Mouse (Mus musculus) c-Kit-positive CD71-positive TER-119-positive erythroid progenitor cells, embryonic 14.5 days (primary cell): ENCODE results near the gene Gm49373.
A peak's percentile ranks its signal among the peaks of the same experiment; 100 is the strongest.
"Not testable (repeated sequence)": the region's sequence is repeated elsewhere in the genome, so short reads cannot be mapped to it uniquely, and the experiment has no call there.

ENCODE experiments used
- DNase-seq: peaks from one replicate; pipeline ENCODE4 v3.0.0-alpha.2; 2013; ENCODE audit warnings: low spot score

Gm49373 gene

DNA sequence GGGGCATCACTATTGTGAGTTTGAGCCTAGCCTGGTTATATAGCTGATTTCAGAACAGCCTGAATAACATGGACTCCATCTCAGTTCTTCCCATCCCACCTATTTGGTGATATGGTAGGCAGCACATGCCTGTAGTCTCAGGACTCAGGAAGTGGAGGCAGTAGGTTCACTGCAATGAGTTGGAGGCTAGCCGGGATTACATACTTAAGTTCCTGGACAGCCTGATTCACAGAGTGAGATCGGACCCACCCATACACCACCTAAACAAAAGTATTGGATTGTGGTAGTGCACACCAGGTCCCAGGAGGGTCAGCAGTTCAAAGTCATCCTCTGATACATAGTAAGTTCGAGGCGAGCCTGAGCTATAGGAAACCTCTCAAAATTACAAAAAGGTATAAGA is 255 bp downstream of the Gm49373 start:
- DNase-seq, result peak; percentile 30

DNA sequence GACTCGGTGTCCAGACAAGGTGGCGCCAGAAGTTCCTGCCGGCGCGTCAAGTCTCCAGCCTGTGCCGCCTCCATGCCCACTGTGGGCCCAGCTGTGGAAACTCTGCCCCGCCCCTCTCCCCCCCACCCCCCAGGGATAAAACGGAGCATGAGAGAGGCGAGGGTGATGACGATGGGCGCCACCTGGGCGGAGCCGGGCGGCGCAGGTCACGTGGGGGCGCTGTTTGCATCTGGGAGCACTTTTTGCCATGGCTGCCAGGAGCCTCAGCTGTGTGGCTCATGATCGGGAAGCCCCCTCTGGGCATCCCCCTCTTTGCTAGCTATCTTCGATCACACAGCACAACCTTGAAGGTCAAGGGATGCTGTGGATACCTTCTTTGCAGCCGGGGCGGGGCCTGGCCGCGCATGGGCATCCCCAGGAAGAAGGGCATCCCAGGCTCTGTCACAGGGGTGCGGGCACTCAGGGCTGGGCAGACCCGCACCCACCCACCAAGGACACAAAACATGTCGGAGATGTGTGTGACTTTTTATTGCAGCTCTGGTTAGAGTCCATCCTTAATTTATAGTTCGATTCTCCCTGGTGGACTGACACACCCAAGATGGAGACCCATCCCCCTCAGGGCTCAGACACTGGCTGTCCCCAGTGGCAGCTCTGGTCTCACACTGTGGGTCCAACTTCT is 5.8 kb downstream of the Gm49373 start, which contains the start of gene Zglp1:
Gene Zglp1 (minus strand): TSS at position 88 of the 679 bp plus-strand sequence.
- no peak for DNase-seq

DNA sequence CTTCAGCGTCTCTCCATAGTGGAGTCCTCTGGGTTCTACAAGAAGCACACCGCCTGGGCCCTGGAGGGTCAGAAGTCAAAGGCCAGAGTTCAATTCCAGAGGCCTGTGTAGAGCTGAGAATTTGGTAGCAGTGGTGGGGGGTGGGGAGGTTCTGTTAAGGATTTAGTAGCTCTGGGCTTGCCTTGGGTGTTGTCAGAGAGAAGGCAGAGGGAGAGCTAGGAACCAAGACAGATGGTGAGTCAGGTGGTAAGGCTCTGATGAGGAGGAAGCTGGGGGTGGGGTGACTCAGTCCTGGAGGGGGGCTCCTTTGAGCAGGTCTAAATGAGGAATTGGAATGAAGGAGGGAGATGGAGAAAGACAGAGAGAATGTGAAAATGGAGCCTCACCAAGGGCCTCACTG is 10.0 kb downstream of the Gm49373 start:
- no peak for DNase-seq

DNA sequence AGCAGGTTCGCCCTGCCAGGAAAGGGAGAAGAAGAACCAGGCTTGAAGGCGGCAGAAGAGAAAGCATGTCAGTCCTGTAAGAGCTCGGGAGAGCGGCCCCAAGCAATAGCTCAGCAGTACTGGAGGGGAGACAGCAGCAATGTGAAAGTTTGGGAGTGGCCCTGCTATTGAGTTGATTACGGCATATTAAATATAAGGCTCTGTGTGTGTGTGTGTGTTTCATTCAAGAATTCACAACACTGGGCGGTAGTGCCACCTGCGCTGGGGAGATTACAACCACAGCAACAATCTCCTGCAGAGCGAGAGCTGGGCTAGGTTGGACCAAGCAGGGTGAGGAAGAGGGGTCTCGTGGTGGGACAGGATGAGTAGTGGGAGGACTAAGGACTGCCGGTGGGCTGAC is 21.3 kb downstream of the Gm49373 start:
- DNase-seq, result no peak

DNA sequence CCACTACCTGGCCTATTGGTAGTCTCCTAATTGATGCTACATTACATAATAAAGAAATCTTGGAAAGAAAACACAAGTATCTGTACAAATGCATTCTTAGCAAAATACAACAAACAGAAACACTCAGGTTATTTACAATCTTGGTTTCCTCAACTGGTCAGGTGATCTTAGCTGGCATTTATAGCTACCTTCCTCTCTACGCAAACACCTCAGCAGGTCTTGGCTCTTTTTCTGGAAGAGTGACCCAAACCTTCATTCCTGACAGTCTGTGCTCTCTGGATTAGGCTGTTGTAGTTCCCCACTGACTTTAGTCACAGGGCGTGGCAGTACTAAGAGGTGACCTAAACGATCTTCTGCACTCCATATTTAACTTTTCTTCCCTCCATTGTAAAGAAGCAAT is 27.7 kb downstream of the Gm49373 start:
- DNase-seq, result no peak

DNA sequence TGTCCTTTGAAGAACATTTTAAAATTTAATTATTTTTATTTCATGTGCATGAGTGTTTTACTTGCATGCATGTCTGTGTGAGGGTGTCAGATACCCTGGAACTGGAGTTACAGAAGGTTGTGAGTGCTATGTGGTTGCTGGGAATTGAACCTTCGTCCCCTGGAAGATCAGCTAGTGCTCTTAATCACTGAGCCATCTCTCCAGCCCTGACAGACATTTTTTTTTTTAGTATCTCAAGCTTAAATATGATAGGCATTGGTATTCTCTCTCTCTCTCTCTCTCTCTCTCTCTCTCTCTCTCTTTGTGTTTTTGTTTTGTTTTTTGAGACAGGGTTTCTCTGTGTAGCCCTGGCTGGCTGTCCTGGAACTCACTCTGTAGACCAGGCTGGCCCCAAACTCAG is 28.1 kb downstream of the Gm49373 start:
- not testable (repeated sequence) for DNase-seq

DNA sequence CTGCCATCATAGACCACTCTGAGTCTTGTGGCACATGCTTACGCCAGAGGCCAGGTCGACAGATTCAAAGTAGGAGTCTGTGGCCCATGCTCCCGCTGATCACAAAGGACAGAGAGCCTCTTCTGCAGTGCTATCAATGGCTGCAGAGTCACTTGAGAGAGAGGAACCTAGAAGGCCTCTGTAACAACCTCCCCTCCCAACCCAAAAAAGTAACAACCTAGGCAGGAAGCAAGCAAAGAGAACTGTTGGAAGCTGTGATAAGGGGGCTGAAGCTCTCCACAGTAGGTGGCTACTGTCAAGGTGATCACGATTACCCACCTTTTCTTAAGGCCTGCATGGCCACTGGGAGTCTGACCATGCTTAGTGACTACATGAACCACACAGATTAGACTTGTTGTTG is 29.3 kb downstream of the Gm49373 start:
- DNase-seq, result no peak

DNA sequence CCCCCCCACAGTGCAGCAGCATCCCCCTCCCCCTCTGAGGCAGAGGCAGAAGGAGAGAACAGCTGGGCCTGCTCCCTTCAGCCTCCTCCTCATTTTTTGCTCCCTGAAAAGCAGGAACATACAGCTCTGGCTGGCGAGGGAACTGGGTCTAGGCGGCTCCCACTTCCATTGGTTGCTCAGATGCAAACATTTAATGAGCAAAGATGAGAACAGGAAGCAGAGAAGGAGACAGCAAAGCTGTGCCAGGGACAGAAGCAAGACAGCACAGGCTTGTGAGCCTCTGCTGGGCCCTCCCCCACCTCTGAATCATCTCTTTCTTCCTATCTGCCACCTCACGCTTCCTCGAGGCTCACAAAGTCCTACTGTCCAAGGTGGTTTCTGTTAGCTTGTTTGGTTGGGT is 31.6 kb downstream of the Gm49373 start:
- DNase-seq, result no peak

DNA sequence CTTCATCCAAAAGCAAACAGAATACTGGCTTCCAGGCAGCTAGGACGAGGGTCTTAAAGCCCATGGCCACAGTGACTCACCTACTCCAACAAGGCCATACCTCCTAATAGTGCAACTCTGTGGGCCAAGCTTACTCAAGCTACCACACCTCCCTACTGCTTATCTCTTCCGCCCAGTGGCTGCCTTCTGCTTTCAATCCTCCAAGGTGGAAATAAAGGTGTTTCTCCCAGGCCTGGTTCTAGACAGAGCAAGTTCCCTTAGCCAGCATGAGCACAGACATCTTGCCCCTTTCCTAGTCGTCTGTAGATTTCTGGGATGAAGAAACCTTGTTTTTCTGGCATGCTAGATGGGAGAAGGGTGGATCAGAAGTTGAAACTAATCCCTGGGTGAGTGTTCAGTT is 33.1 kb downstream of the Gm49373 start:
- DNase-seq, result peak; percentile 50

DNA sequence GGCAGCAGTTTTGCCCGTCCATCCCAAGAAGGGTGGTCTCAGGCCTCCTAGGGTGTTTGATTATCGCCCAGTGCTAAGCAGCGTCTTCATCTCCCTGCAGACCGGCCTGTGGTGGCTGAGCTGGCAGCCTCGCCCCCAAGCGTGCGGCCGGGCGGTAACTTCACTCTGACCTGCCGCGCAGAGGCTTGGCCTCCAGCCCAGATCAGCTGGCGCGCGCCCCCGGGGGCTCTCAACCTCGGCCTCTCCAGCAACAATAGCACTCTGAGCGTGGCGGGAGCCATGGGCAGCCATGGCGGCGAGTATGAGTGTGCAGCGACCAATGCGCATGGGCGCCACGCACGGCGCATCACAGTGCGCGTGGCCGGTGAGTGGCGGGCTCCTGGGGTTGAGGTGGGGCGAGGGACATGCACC is 35.4 kb downstream of the Gm49373 start:
- DNase-seq, result no peak

DNA sequence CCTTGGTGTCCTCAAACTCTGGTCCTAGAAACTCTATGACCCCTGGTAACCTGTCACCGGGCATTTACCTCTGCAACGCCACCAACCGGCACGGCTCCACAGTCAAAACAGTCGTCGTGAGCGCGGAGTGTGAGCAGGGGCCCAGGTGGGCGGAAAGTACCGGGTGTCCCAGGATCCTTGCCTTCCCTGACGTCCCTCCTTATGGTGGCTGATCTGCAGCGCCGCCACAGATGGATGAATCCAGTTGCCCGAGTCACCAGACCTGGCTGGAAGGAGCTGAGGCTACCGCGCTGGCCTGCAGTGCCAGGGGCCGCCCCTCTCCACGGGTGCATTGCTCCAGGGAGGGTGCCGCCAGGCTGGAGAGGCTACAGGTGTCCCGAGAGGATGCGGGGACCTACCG is 36.2 kb downstream of the Gm49373 start:
- DNase-seq, result no peak

DNA sequence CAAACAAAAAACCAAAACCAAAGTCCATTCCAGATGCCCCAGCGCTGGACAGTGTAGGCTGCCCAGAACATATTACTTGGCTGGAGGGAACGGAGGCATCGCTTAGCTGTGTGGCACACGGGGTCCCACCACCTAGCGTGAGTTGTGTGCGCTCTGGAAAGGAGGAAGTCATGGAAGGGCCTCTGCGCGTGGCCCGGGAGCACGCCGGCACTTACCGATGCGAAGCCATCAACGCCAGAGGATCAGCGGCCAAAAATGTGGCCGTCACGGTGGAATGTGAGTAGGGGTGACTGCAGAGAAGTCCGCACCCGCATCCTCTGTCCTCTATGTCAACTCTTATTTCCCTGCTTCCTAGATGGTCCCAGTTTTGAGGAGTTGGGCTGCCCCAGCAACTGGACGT is 36.7 kb downstream of the Gm49373 start:
- no peak for DNase-seq

DNA sequence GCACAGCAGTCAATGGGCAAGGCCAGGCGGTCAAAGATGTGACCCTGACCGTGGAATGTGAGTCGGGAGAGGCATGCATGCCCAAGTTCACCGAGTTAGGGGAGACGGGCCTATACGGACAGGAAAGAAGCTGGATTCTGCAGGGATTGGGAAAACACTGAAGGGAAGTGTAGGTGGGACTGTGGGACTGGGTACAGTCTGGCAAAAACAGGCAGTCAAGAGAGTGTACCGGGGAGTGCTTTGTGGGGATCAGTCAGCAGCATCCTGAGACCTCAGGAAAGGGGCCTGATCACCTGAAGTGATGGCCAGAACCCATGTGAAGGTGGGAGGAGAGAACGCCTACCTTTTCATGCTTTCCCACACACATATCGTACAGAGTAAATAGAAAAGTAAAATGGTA is 37.3 kb downstream of the Gm49373 start:
- DNase-seq, result no peak

DNA sequence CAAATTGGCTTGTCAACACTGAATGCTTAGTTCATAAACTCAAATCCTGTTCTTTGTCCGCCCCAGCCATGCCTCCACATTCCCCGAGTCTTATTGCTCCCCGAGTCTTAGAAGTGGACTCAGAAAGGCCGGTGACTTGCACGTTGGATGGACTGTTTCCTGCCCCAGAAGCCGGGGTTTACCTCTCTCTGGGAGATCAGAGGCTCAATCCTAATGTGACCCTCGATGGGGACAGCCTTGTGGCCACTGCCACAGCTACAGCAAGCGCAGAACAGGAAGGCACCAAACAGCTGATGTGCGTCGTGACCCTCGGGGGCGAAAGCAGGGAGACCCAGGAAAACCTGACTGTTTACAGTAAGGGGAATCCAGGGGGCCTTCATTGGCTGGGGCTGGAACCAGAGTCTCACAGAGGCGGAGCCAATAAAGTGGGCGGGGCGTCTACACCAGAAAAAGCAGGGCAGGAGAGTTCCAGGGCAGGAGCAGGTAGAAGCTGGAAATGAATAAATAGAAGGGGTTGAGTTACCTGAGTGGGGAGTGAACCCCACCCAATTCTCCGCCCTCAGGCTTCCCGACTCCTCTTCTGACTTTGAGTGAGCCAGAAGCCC is 38.3 kb downstream of the Gm49373 start:
- DNase-seq, result no peak

DNA sequence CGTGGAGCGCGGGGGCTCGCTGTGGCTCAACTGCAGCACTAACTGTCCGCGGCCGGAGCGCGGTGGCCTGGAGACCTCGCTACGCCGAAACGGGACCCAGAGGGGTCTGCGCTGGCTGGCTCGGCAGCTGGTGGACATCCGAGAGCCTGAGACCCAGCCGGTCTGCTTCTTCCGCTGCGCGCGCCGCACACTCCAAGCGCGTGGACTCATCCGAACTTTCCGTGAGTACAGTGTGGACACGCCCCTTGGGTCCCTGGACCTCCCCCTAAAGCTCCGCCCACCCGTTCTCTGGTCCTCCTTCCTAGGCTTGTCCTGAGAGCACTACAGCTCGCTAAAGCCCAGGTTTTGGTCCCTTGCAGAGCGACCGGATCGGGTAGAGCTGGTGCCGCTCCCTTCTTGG is 39.8 kb downstream of the Gm49373 start:
- DNase-seq, result peak; percentile 90

DNA sequence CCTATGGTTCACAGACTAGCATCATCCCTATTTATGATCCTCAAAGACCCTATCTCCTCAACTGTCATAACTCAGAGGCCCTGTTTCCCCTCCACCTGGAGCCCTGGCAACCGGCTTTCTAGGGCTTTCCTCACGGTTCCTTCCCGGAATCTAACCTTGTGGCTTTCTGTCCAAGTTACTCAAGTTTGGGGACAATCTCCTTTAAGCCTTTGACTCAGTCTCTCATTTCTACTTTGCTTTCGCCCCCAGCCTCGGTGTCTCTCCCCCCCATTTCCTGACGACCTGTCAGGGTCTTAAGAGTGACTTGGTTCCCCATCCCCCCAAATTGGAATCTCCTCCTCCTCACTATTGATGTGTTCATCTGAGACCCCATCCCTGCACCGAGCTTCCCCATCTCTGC is 40.4 kb downstream of the Gm49373 start:
- DNase-seq, result no peak

DNA sequence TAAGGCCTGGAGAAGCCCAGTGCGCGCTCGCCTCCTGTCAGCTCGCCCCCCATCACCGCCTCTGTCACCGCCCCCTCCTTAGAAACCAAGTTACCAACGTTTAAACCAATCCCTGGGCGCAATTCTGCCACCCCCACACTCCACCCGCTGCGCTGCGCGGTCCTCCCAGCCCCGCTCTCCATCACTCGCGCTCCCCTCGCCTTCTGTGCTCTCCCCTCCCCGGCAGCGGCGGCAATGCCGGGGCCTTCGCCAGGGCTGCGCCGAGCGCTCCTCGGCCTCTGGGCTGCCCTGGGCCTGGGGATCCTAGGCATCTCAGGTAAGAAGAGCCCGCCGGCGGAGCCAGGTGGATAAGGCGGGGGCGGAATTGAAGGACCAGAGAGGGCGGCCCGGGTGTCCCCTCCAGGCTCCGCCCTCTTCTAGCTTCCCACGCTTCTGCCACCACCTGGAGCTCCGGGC is 41.0 kb downstream of the Gm49373 start, which contains the start of gene Icam5:
Gene Icam5 (plus strand): TSS at position 178 of the 456 bp plus-strand sequence.
- no peak for DNase-seq

DNA sequence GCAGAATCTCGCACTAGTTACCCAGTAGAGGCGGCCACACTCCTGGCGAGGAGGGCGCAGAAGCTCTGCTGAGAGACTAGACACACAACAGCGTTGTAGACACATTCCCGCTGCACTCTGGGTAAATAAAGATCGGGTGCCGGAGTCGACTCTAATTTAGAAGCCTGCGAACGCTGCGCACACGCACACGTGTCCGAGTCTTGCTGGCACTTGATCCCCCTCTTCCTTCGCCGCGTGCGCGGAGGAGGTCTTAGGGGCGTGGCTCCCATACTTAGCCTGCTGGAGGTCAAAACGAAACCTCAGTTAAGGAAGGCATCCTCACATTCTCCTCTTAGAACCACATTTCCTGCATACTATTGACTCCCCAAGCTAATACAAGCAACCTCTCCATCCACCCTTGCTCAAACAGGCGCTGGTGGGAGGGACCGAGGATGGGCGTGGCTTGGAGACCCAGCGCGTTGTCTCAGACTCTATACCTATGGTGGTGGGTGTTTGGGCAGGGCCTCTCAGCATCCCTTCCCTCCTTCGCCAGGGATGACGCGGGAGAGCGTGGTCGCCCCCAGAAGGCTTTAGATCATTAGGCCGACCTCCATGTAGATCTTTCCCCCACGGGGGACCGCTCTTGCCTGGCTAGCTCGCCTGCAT is 41.5 kb downstream of the Gm49373 start:
- DNase-seq, result peak; percentile 53

DNA sequence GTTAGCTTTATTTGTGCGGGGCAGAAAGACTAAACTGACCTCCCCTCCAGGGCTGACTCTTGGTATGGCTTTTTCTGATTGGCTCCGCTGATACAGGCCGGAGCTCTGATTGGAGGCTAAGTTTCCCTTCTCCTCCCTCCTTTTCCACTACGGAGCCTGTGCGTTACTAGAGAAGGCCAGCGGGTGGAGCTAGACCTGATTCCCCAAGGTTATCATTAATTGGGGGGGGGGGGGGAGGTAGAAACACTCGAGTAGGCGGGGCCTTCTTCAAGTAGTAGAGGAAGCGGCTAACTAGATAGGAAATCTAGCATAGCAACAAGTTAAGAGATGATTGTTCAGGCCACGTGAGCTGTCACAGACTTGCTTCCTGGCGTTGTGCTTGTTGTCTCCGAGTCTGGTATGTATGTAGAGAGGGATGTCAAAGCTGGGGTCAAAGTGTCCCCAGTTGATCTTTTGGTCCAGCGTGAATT is 42.1 kb downstream of the Gm49373 start:
- peak; percentile 97 for DNase-seq

DNA sequence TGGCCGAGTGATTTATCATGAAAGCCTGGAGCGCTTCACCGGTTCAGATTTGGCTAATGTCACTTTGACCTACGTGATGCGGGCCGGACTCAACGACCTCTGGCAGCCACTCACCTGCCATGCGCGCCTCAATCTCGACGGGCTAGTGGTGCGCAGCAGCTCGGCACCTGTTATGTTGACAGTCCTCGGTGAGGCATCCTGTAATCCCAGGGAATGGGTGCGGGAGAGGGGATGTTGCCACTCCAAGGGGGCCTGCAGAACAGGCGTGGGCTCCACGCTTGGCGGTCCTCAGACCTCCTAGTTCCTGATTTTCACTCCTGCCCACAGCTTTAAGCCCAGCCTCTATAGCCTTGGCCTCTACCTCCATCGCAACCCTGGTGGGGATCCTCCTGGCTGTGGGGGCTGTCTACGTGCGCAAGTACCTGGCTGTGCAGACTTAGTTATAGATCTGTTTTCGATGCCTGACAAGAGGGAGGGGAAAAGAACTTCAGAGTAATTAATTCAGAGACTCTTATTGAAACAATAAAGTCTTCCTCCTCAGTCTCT is 42.8 kb downstream of the Gm49373 start:
- DNase-seq, result no peak

DNA sequence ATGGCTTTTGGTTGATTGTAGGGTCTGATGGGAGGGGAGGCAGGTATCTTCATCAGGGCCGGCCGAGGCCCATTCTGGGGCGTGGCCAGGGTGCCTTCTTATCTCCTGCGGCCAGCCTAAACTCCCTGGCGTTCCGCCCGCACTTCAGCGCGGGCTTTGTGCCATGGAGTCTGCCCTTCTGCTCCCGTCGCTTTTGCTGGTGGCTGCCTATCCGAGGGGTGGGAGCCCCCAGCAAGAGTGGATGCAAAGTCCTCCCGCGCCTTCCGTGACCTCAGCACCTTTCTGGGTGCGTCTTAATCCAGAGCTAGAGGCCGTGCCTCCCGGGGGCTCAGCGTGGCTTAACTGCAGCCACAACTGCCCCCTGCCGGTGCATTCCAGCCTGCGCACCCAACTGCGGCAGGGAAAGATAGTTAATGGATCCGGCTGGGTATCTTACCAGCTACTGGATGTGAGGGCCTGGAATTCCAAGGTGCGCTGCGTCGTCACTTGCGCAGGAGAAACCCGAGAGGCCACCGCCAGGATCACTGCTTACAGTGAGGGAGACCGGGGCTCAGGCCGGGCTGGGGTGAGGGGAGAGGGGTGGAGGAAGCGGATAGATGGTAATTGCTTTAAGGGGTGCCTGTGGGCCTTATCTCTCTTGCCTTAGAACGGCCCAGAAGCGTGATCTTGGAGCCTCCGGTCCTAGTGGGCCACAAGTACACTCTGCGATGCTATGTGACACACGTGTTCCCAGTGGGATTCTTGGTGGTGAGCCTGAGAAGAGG is 43.4 kb downstream of the Gm49373 start, which contains the start of gene Icam4:
Gene Icam4 (plus strand): TSS at position 83 of the 764 bp plus-strand sequence.
- peak; percentile 91 for DNase-seq

DNA sequence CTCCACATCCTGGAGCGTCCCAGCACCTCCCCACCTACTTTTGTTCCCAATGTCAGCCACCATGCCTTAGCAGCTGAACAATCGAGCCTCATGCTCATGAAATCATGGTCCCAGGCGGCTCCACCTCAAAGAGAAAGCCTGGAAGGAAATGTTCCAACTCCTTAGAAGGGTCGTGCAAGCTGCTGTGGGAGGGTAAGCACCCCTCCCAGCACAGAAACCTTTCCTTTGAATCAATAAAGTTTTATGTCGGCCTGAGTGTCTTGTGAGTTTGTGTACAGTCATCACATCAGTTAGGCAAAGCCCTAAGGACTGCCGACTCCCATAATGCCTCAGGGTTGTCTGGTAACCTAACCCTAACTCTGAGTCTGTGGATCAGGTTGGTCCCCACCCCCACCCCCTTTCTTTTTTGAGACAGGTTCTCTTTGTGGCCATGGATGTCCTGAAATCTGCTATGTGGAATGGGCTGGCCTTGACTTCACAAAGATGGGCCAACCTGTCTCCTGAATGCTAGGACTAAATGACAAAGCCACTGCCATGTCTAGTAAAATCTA is 44.3 kb downstream of the Gm49373 start:
- DNase-seq, result no peak
